ENCODE assay signal across 13 mouse cellular contexts in genomic region chr7:80441986-80442904, GRCm38 (mm10). TPM values are rescaled to one million over a fixed set of nuclear protein-coding genes. Genes with fewer than 3 reads are reported as not detected.
DNase-seq lines count a peak whose midpoint lies in the region; ATAC-seq and TF ChIP-seq lines count a peak whose summit lies in the region.
"Had no signal": no experiment of that assay in that cellular context is flagged by ENCODE, and none has a peak within 500 bp of the region (broad histone marks: within the 10 kb centered on the region; RNA-seq: fewer than 3 reads in every experiment).

No protein-coding gene starts in this region.

- H3K9me3 ChIP-seq in forebrain, embryonic 13.5 days (replicated peaks): no peaks in the 10 kb centered on the region
- no peaks in the 10 kb centered on the region for H3K9me3 ChIP-seq in forebrain, embryonic 12.5 days
- no peaks in the 10 kb centered on the region for H3K9me3 ChIP-seq in lung, postnatal 0 days (ENCODE audit: low read length)
- no peaks in the 10 kb centered on the region for H3K9me3 ChIP-seq in limb, embryonic 13.5 days
- H3K9me3 ChIP-seq: embryonic facial prominence, embryonic 15.5 days had no signal

- TF ChIP-seq CTCF in lung, postnatal 0 days (IDR thresholded peaks at IDR 0.05): no peak

- H3K4me1 ChIP-seq in forebrain, embryonic 13.5 days: peaks cover 4% of the 10 kb centered on the region; the same call in 1 of the 2 replicates
- peaks cover 19% of the 10 kb centered on the region for H3K4me1 ChIP-seq in forebrain, embryonic 12.5 days
- H3K4me1 ChIP-seq in lung, postnatal 0 days (ENCODE audit: insufficient read depth, low read depth, low read length): peaks cover 14% of the 10 kb centered on the region; the same call in 1 of the 2 replicates
- peaks cover 73% of the 10 kb centered on the region for H3K4me1 ChIP-seq in limb, embryonic 13.5 days

- no peak overlapping the region for H3K4me3 ChIP-seq in forebrain, embryonic 13.5 days
- H3K4me3 ChIP-seq in forebrain, embryonic 12.5 days (replicated peaks): no peak overlapping the region
- no peak overlapping the region for H3K4me3 ChIP-seq in lung, postnatal 0 days (ENCODE audit: low read depth, low read length)
- H3K4me3 ChIP-seq in limb, embryonic 13.5 days: no peak overlapping the region
- H3K4me3 ChIP-seq: embryonic facial prominence, embryonic 15.5 days; layer of hippocampus, adult 2 months; myocyte had no signal

- ATAC-seq in forebrain, embryonic 13.5 days: peak; percentile 68; the same call in 1 of the 2 replicates
- no peak for ATAC-seq in forebrain, embryonic 12.5 days (ENCODE audit: low FRiP score)
- ATAC-seq in lung, postnatal 0 days: no peak
- peak; percentile 57 for ATAC-seq in limb, embryonic 13.5 days (ENCODE audit: low FRiP score, low read depth)

- H3K27ac ChIP-seq in forebrain, embryonic 13.5 days: peak overlapping the region; percentile 22; the same call in 1 of the 2 replicates
- H3K27ac ChIP-seq in forebrain, embryonic 12.5 days: no peak overlapping the region
- H3K27ac ChIP-seq in lung, postnatal 0 days (ENCODE audit: low read length): no peak overlapping the region
- H3K27ac ChIP-seq in limb, embryonic 13.5 days: no peak overlapping the region; the same call in 1 of the 2 replicates
- H3K27ac ChIP-seq: embryonic facial prominence, embryonic 15.5 days; layer of hippocampus, adult 2 months; liver, embryonic 14.5 days had no signal

- H3K27me3 ChIP-seq in forebrain, embryonic 13.5 days: no peaks in the 10 kb centered on the region
- no peaks in the 10 kb centered on the region for H3K27me3 ChIP-seq in forebrain, embryonic 12.5 days
- no peaks in the 10 kb centered on the region for H3K27me3 ChIP-seq in lung, postnatal 0 days (replicated peaks; ENCODE audit: insufficient read depth, low read length)
- H3K27me3 ChIP-seq in limb, embryonic 13.5 days: no peaks in the 10 kb centered on the region
- H3K27me3 ChIP-seq: embryonic facial prominence, embryonic 15.5 days had no signal

- DNase-seq in lung, postnatal 10 days: peak; percentile 46
- DNase-seq in lung, postnatal 0 days (ENCODE audit: low spot score): no peak
- DNase-seq in embryo, embryonic 11 days: peak; percentile 47
- no peak for DNase-seq in kidney, postnatal 14 days
- DNase-seq in kidney, adult 8-10 months: no peak
- DNase-seq: adrenal gland, postnatal 10 days had no signal

- H3K36me3 ChIP-seq in forebrain, embryonic 13.5 days (ENCODE audit: poor library complexity, severe bottlenecking): no peaks in the 10 kb centered on the region
- no peaks in the 10 kb centered on the region for H3K36me3 ChIP-seq in forebrain, embryonic 12.5 days (replicated peaks)
- H3K36me3 ChIP-seq in lung, postnatal 0 days (ENCODE audit: insufficient read depth, low read length): no peaks in the 10 kb centered on the region
- H3K36me3 ChIP-seq in limb, embryonic 13.5 days: no peaks in the 10 kb centered on the region
- H3K36me3 ChIP-seq: embryonic facial prominence, embryonic 15.5 days had no signal

- no peak overlapping the region for H3K9ac ChIP-seq in forebrain, embryonic 13.5 days
- no peak overlapping the region for H3K9ac ChIP-seq in forebrain, embryonic 12.5 days
- no peak overlapping the region for H3K9ac ChIP-seq in lung, postnatal 0 days (replicated peaks; ENCODE audit: low read depth)
- H3K9ac ChIP-seq in limb, embryonic 13.5 days: no peak overlapping the region
- H3K9ac ChIP-seq: embryonic facial prominence, embryonic 15.5 days; liver, embryonic 14.5 days had no signal

- no peak for TF ChIP-seq EP300 in lung, postnatal 0 days (IDR thresholded peaks at IDR 0.05)

- no peak overlapping the region for H3K4me2 ChIP-seq in forebrain, embryonic 13.5 days
- no peak overlapping the region for H3K4me2 ChIP-seq in forebrain, embryonic 12.5 days
- no peak overlapping the region for H3K4me2 ChIP-seq in lung, postnatal 0 days (replicated peaks; ENCODE audit: low read depth, low read length)
- H3K4me2 ChIP-seq in limb, embryonic 13.5 days (replicated peaks): no peak overlapping the region
- H3K4me2 ChIP-seq: embryonic facial prominence, embryonic 15.5 days had no signal

- WGBS in forebrain, embryonic 13.5 days: 57% methylated on average over 11 of the region's 11 CpGs
- 57% methylated on average over 11 of the region's 11 CpGs for WGBS in forebrain, embryonic 12.5 days
- WGBS in lung, postnatal 0 days: 71% methylated on average over 11 of the region's 11 CpGs
- WGBS in limb, embryonic 13.5 days: 26% methylated on average over 11 of the region's 11 CpGs

RNA-seq across cellular contexts. Expression of gene Furin, which starts 37.0 kb away (rescaled TPM):
- 3.0 and 3.4 TPM in 2 replicates for polyA plus RNA-seq in forebrain, embryonic 13.5 days (2015; fragmentation: Nextera tagmentation; extraction: Ambion mirVana)
- polyA plus RNA-seq in forebrain, embryonic 12.5 days (2016; fragmentation: Nextera tagmentation; extraction: Ambion mirVana): 3.3 and 4.3 TPM in 2 replicates
- polyA plus RNA-seq in lung, postnatal 0 days (2015; fragmentation: Nextera tagmentation; extraction: Ambion mirVana): 24.4 and 27.3 TPM in 2 replicates
- 12.0 and 12.5 TPM in 2 replicates for polyA plus RNA-seq in limb, embryonic 13.5 days (2015; fragmentation: Nextera tagmentation; extraction: Ambion mirVana)

RNA-seq across cellular contexts. Expression of gene Fes, which starts 54.5 kb away (rescaled TPM):
- 4.0 and 4.1 TPM in 2 replicates for polyA plus RNA-seq in forebrain, embryonic 13.5 days (2015; fragmentation: Nextera tagmentation; extraction: Ambion mirVana)
- polyA plus RNA-seq in forebrain, embryonic 12.5 days (2016; fragmentation: Nextera tagmentation; extraction: Ambion mirVana): 6.6 and 7.4 TPM in 2 replicates
- 23.5 and 26.4 TPM in 2 replicates for polyA plus RNA-seq in lung, postnatal 0 days (2015; fragmentation: Nextera tagmentation; extraction: Ambion mirVana)
- polyA plus RNA-seq in limb, embryonic 13.5 days (2015; fragmentation: Nextera tagmentation; extraction: Ambion mirVana): 11.5 and 14.3 TPM in 2 replicates

Comparison
In these comparisons a context has a peak if more than half of its experiments do, and no peak if none do; other contexts are left out.
1. ATAC-seq: peak in forebrain, embryonic 13.5 days (single experiment) and limb, embryonic 13.5 days (single experiment); none in forebrain, embryonic 12.5 days (single experiment) and lung, postnatal 0 days (single experiment).
2. DNase-seq: peak in lung, postnatal 10 days (single experiment) and embryo, embryonic 11 days (single experiment); none in lung, postnatal 0 days (single experiment), kidney, postnatal 14 days (single experiment) and kidney, adult 8-10 months (0 of 2).